Mouse (Mus musculus) right cerebral cortex, adult 18-20 months (tissue): ENCODE measurements around the gene Galnt18.
A peak's percentile ranks its signal among the peaks of the same experiment; 100 is the strongest.

Experiments used
- DNase-seq: peaks from one replicate; pipeline ENCODE4 v3.0.0; 2022; ENCODE audit warnings: mixed read lengths

Gene Galnt18

GRCm38 (mm10) chr7:111771251-111771801 is 8.5 kb downstream of the Galnt18 start:
- no peak for DNase-seq

DNA sequence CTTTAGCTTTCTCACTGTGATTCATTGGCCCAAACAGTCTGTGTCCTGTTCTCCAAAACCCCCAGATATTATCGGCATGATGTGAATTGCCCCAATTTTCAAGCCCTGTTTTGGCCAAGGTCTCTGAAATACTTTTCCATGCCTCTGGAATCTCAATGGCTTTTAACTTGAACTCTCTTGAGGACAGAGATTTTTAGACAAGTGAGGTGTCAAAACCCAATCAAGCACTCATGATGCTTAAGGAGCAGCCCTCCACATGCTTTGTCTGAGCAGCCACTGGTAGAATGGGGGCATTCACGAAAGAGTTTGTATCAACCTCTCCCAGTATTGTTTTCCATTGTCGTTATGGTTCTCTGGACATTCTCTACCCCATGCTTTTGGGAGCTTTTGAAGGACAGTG is 9.2 kb downstream of the Galnt18 start:
- DNase-seq, result no peak

GRCm38 (mm10) chr7:111766145-111766767 is 13.5 kb downstream of the Galnt18 start:
- DNase-seq, result no peak

- no peak for DNase-seq
Measured at GRCm38 (mm10) chr7:111762754-111763153, 17.0 kb downstream of the Galnt18 start.

GRCm38 (mm10) chr7:111748571-111749071 is 31.2 kb downstream of the Galnt18 start:
- peak; percentile 75 for DNase-seq

DNA sequence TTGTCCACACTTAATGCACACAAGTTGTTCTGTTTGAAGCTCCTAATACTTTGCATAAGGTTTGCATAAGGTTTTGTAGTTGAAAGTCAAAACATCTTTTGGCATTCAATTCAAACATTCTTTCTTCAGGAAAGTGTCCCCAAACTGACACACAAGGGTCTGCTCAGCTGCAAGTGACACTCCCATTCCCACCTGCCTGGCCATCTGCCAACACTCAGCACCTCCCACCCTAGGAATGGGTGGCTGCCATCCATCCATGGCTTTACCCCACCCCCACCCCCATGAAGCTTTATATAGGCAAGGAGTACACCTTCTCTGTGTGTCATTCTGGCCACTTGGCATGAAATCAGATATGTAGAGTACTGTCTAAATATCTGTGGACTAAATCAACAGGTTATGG is 35.0 kb downstream of the Galnt18 start:
- DNase-seq, result no peak

DNA sequence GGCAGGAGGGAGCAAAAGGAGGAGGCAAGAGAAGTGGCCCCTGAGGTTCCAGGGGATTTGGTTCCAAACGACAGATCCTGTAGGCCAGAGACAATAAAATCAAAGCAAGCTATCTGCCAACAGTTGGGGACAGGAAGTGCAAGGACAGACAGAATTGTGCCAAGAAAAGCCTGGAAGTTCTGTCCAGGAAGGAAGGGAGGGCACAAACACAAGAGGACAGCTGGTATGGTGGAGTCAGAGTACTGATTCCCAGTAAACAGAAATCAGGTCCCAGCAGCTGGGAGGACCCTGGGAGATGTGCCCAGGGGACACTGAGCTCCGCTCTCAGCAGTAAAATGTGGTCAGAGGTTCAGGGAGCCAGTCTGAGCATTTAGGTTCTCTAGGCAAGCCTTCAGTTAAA is 38.2 kb downstream of the Galnt18 start:
- no peak for DNase-seq

- no peak for DNase-seq
Measured at GRCm38 (mm10) chr7:111740091-111740490, 39.7 kb downstream of the Galnt18 start.

- DNase-seq, result no peak
Measured at GRCm38 (mm10) chr7:111739371-111739765, 40.4 kb downstream of the Galnt18 start.

DNA sequence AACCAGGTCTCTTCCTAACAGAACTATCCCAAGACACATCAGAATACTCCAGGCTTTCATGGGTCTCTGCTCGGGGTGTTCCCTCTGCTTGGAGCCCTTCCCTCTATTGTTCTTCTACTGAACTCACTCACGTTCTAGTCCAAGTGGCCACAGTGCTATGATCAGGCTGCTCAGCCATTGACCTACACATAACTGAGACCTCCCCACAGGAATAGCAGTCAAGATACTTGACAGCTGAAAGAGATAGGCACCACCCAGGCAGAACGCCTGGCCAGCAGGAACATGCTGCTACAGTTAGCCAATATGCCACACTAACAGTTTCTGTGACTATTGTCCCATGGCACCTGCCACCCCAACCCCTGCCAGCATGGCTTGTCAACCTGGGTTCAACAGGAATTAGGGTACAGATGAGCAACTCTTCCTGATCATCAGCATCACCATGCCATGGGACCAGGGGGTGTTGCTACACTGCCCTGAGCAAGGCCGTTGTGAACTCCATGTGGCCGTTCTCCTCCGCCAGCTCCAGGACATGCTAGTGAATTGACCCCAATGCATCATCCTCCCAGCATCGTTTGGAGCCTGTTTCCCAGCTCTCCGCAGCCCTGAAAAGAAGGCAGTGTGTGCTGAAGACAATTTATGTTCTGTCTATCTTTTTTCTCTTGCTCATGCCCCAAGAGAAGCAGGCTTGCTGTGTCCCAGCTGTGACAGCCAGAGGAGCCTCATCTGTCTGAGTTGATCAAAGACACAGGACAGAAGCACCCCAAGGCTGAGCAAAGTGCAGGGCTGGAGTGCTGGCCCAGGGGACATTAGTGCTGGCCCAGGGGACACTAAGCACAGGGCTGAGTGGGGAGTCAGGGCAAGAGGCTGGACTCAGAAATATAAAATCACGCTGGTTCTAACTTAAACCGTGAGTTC is 41.1 kb downstream of the Galnt18 start:
- no peak for DNase-seq

GRCm38 (mm10) chr7:111737426-111737825 is 42.4 kb downstream of the Galnt18 start:
- no peak for DNase-seq

- no peak for DNase-seq
Measured at GRCm38 (mm10) chr7:111736365-111736764, 43.4 kb downstream of the Galnt18 start.

GRCm38 (mm10) chr7:111730346-111731269 is 49.2 kb downstream of the Galnt18 start:
- no peak for DNase-seq

DNA sequence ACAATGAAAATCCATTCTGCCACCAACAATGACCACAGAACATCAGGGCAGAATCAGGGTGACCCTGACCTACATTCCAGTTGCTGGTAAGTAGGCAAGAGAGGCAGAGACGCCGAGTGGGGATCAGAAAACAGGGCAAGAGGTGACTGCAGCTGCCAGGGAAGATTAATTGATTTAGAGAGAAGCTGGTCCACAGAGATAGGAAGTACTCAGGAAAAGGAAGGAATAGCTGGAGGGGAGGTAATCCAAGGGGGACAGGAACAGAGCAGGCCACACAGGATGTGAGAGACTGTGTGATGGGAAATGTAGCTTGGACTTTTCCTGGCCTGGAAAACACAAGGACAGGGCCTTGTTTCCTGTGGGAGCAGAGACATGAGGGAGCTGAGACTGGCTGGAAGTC is 52.8 kb downstream of the Galnt18 start:
- DNase-seq, result no peak

GRCm38 (mm10) chr7:111724730-111725129 is 55.0 kb downstream of the Galnt18 start:
- no peak for DNase-seq

GRCm38 (mm10) chr7:111724004-111724403 is 55.8 kb downstream of the Galnt18 start:
- no peak for DNase-seq

GRCm38 (mm10) chr7:111721308-111721698 is 58.5 kb downstream of the Galnt18 start:
- DNase-seq, result no peak

- peak; percentile 74 for DNase-seq
Measured at GRCm38 (mm10) chr7:111720511-111721307, 59.1 kb downstream of the Galnt18 start.

DNA sequence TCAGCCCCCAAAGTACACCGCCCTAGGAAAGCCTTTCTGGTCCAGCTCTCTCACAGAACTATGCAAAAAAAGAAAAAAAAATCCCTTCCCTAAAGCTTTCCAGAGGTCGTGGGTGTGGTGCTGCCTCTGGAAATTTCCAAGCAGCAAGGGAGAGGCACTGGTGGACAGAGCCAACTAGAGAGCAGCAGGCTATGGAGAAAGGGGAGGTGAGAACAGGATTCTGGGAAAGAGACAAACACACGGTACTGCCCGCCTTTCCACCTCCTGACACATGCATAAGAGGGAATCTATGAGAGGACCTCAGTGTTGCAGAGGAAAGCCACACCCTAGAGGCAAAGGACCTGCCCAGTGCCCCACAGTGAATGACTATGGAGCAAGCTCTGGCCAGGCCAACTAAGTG is 60.9 kb downstream of the Galnt18 start:
- no peak for DNase-seq

DNA sequence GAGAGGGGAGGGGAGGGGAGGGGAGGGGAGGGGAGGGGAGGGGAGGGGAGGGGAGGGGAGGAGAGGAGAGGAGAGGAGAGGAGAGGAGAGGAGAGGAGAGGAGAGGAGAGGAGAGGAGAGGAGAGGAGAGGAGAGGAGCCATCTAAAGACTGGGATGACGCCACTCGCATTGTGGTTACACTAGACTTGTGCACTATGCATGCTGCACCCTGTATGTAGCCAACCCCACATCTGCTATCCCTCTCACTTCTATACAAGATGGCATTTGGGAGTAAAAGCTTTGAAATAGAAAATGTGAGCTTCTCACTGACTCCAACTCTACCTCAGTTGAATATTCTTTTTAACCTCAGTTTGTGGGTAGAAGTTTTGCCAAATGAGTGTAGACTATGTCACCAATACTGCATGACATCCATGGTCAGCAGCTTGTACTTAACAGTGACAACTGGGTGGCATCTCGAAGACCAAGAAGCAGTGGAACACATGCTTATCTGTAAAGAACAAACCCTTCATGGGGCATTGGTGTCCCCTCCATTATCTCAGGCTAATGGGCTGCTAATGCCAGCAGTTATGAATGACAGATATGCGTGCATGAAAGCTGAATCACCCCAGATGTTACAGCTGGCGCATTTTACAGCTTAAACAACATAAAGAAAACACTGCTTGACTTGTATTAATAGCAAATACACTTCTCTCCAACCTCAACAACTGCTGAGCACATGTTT is 65.0 kb downstream of the Galnt18 start:
- no peak for DNase-seq
